Comparison of ENCODE assay signal across 25 mouse cellular contexts in genomic region chr10:71251846-71252245, GRCm38 (mm10). TPM values are rescaled to one million over a fixed set of nuclear protein-coding genes. Genes with fewer than 3 reads are reported as not detected.
DNase-seq lines count a peak whose midpoint lies in the region; ATAC-seq and TF ChIP-seq lines count a peak whose summit lies in the region.
"Had no signal": no experiment of that assay in that cellular context is flagged by ENCODE, and none has a peak within 500 bp of the region (broad histone marks: within the 10 kb centered on the region; RNA-seq: fewer than 3 reads in every experiment).

No protein-coding gene starts in this region.

- DNase-seq in adrenal gland, postnatal 10 days = peak; percentile 38
- DNase-seq in adrenal gland, postnatal 14 days = no peak
- DNase-seq in heart, adult 11 months = peak; percentile 74
- peak; percentile 90 for DNase-seq in liver, adult 2 months (ENCODE audit: extremely low read depth, low read depth, low spot score)
- DNase-seq in liver = no peak
- DNase-seq in testis, postnatal 14 days (ENCODE audit: low spot score) = no peak
- DNase-seq: cerebellum, adult 11-12 months; cerebellum, postnatal 14 days; forebrain, postnatal 0 days; kidney, postnatal 14 days; lung, adult 2 months; lung, postnatal 10 days had no signal

- no peak overlapping the region for H3K4me2 ChIP-seq in heart, embryonic 12.5 days
- no peak overlapping the region for H3K4me2 ChIP-seq in liver, embryonic 12.5 days
- H3K4me2 ChIP-seq: embryonic facial prominence, embryonic 15.5 days; forebrain, embryonic 12.5 days; hindbrain, embryonic 14.5 days; limb, embryonic 13.5 days; midbrain, embryonic 13.5 days had no signal

- H3K9ac ChIP-seq in heart, embryonic 12.5 days = no peak overlapping the region
- H3K9ac ChIP-seq in liver, adult 2 months (ENCODE audit: low read depth, low read length) = no peak overlapping the region
- no peak overlapping the region for H3K9ac ChIP-seq in liver, embryonic 12.5 days
- H3K9ac ChIP-seq: embryonic facial prominence, embryonic 15.5 days; forebrain, embryonic 12.5 days; forebrain, postnatal 0 days; hindbrain, embryonic 14.5 days; limb, embryonic 13.5 days; liver, embryonic 14.5 days; midbrain, embryonic 13.5 days had no signal

- no peaks in the 10 kb centered on the region for H3K9me3 ChIP-seq in heart, embryonic 12.5 days (replicated peaks)
- no peaks in the 10 kb centered on the region for H3K9me3 ChIP-seq in liver, embryonic 12.5 days (replicated peaks)
- H3K9me3 ChIP-seq: embryonic facial prominence, embryonic 10.5 days; embryonic facial prominence, embryonic 15.5 days; forebrain, embryonic 12.5 days; G1E; limb, embryonic 13.5 days; midbrain, embryonic 13.5 days had no signal

- no peak for ATAC-seq in heart, embryonic 12.5 days (ENCODE audit: insufficient number of reproducible peaks, low FRiP score)
- no peak for ATAC-seq in liver, embryonic 12.5 days
- ATAC-seq: forebrain, postnatal 0 days; intestine, postnatal 0 days; midbrain, embryonic 13.5 days had no signal

- 78% methylated on average over 5 of the region's 5 CpGs for WGBS in heart, embryonic 12.5 days
- WGBS in liver, adult 2 months = 22% methylated on average over 5 of the region's 5 CpGs
- 71% methylated on average over 5 of the region's 5 CpGs for WGBS in liver, embryonic 12.5 days (ENCODE audit: insufficient replicate concordance)

- peaks cover 20% of the 10 kb centered on the region for H3K36me3 ChIP-seq in heart, embryonic 12.5 days
- peaks cover 4% of the 10 kb centered on the region; the same call in 1 of the 2 replicates for H3K36me3 ChIP-seq in liver, adult 2 months (ENCODE audit: control insufficient read depth, insufficient read depth, low read length)
- H3K36me3 ChIP-seq in liver, embryonic 12.5 days = 0 out of 2 replicates have a peak, but pooled peaks cover 5% of the 10 kb centered on the region
- H3K36me3 ChIP-seq: G1E had no signal

- no peaks in the 10 kb centered on the region for H3K4me1 ChIP-seq in heart, embryonic 12.5 days (replicated peaks)
- peaks cover 5% of the 10 kb centered on the region; the same call in 1 of the 2 replicates for H3K4me1 ChIP-seq in liver, adult 2 months (ENCODE audit: control insufficient read depth, insufficient read depth, low read length)
- H3K4me1 ChIP-seq in liver, embryonic 12.5 days = no peaks in the 10 kb centered on the region
- H3K4me1 ChIP-seq: embryonic facial prominence, embryonic 10.5 days; embryonic facial prominence, embryonic 15.5 days; forebrain, embryonic 12.5 days; limb, embryonic 13.5 days; midbrain, embryonic 13.5 days had no signal

- no peak overlapping the region for H3K4me3 ChIP-seq in heart, embryonic 12.5 days
- H3K4me3 ChIP-seq in liver, adult 2 months (ENCODE audit: insufficient read depth, low read depth, low read length) = no peak overlapping the region
- H3K4me3 ChIP-seq in liver, embryonic 12.5 days = no peak overlapping the region
- H3K4me3 ChIP-seq: embryonic facial prominence, embryonic 10.5 days; embryonic facial prominence, embryonic 15.5 days; forebrain, embryonic 12.5 days; left cerebral cortex, adult 2 months; limb, embryonic 13.5 days; midbrain, embryonic 13.5 days had no signal

- H3K27ac ChIP-seq in heart, embryonic 12.5 days (ENCODE audit: poor library complexity, severe bottlenecking) = no peak overlapping the region
- H3K27ac ChIP-seq in liver, adult 2 months (replicated peaks; ENCODE audit: insufficient read depth, low read depth, low read length) = no peak overlapping the region
- no peak overlapping the region for H3K27ac ChIP-seq in liver, embryonic 12.5 days
- H3K27ac ChIP-seq: embryonic facial prominence, embryonic 10.5 days; embryonic facial prominence, embryonic 15.5 days; forebrain, embryonic 12.5 days; hindbrain, embryonic 14.5 days; limb, embryonic 13.5 days; liver, embryonic 14.5 days; macrophage; midbrain, embryonic 13.5 days had no signal

- H3K27me3 ChIP-seq in heart, embryonic 12.5 days (replicated peaks) = no peaks in the 10 kb centered on the region
- no peaks in the 10 kb centered on the region for H3K27me3 ChIP-seq in liver, adult 2 months (ENCODE audit: control insufficient read depth, insufficient read depth, low read length)
- H3K27me3 ChIP-seq in liver, embryonic 12.5 days (replicated peaks) = no peaks in the 10 kb centered on the region
- H3K27me3 ChIP-seq: embryonic facial prominence, embryonic 15.5 days; forebrain, embryonic 12.5 days; limb, embryonic 13.5 days; midbrain, embryonic 13.5 days had no signal

- no peak for TF ChIP-seq POLR2A in liver, adult 2 months (IDR thresholded peaks at IDR 0.05; ENCODE audit: extremely low read depth, insufficient read depth, low read length)

- TF ChIP-seq CTCF in liver, adult 2 months (IDR thresholded peaks at IDR 0.05; ENCODE audit: low read depth, low read length) = no peak

- H3K79me2 ChIP-seq in liver, adult 2 months (ENCODE audit: control insufficient read depth, insufficient read depth, low read length) = no peaks in the 10 kb centered on the region

RNA-seq across cellular contexts. Expression of gene Tfam, which starts 13.8 kb away (rescaled TPM):
- total RNA-seq in adrenal gland, postnatal 10 days (2021) = 10 to 100 TPM; 71.2 to 72.0 TPM
- total RNA-seq in adrenal gland, postnatal 14 days (2021) = 66.3 and 70.1 TPM in 2 replicates
- 60.0 and 63.7 TPM in 2 replicates for polyA plus RNA-seq in heart, embryonic 12.5 days (2016; fragmentation: Nextera tagmentation; extraction: Ambion mirVana)
- total RNA-seq in liver, adult 2 months (2014; rRNA removed) = 18.5 and 19.6 TPM in 2 replicates
- 10.4 and 11.6 TPM in 2 replicates for polyA plus RNA-seq in liver, adult 2 months (2012; rRNA removed)
- polyA plus RNA-seq in liver, embryonic 12.5 days (2016; fragmentation: Nextera tagmentation; extraction: Ambion mirVana) = 51.0 and 59.5 TPM in 2 replicates

RNA-seq across cellular contexts. Expression of gene Ube2d1, which starts 33.2 kb away (rescaled TPM):
- 10 to 100 TPM; 18.9 to 27.0 TPM for total RNA-seq in adrenal gland, postnatal 10 days (2021)
- 19.2 and 20.5 TPM in 2 replicates for total RNA-seq in adrenal gland, postnatal 14 days (2021)
- 66.2 and 68.1 TPM in 2 replicates for polyA plus RNA-seq in heart, embryonic 12.5 days (2016; fragmentation: Nextera tagmentation; extraction: Ambion mirVana)
- total RNA-seq in liver, adult 2 months (2014; rRNA removed) = 5.3 and 6.2 TPM in 2 replicates
- polyA plus RNA-seq in liver, adult 2 months (2012; rRNA removed) = 8.0 and 9.5 TPM in 2 replicates
- 12.0 and 12.5 TPM in 2 replicates for polyA plus RNA-seq in liver, embryonic 12.5 days (2016; fragmentation: Nextera tagmentation; extraction: Ambion mirVana)
- polyA plus RNA-seq: G1E had no signal

Comparison
In these comparisons a context has a peak if more than half of its experiments do, and no peak if none do; other contexts are left out.
1. DNase-seq: peak in adrenal gland, postnatal 10 days (single experiment), heart, adult 11 months (single experiment) and liver, adult 2 months (single experiment); none in adrenal gland, postnatal 14 days (single experiment), liver (single experiment) and testis, postnatal 14 days (single experiment).